Mouse (Mus musculus) left cerebral cortex, postnatal 10 days (tissue): ENCODE results near the gene C1s1. TPM values are rescaled to one million over a fixed set of nuclear protein-coding genes. Genes with fewer than 3 reads are reported as not detected.
A peak's percentile ranks its signal among the peaks of the same experiment; 100 is the strongest.
"Not testable (repeated sequence)": the region's sequence is repeated elsewhere in the genome, so short reads cannot be mapped to it uniquely, and the experiment has no call there.

Experiments used
- DNase-seq, 2 experiments: peaks; one replicate each; pipeline ENCODE4 v3.0.0; 2021 to 2022; ENCODE audit warnings: low spot score in 2 of 2, mixed read lengths in 1 of 2; ENCODE audit errors: extremely low spot score in 1 of 2
- intact Hi-C: fragments of 180-260 bp; cut with DNase I; formaldehyde crosslinking; loops from one replicate; pipeline ENCODE4 v1.15.1; 2025
- total RNA-seq, 2 experiments: library from RNA; stranded (reverse); gene quantifications; 2 replicates each; pipeline ENCODE4 v1.2.3; 2021

The C1s1 gene
- total RNA-seq, 2 experiments from 2014 or later: 1.2 to 2.0 TPM

DNA sequence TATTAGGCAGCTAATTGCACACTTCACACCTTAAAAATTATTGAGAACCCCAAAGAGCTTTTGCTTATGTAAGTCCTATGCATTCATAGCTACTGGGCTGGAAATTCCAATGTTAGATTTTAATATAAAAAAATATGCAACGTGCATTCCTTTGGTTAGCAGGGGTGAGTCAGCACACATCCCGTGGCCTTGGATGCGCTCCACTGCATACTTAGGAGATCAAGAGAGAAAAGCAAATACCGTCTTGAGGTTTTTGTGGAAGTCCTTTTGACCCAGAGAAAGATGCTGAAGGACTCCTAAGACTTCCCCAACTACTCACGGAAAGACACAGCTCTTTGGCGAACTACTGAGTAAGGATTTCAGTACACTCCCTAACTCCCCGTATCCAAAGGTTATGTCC, 57.3 kb downstream of the C1s1 start:
- DNase-seq: no peak
- intact Hi-C loops: loop anchor here (5.0 kb wide), 1 partner anchor 57 kb away; the partner anchor contains the start of gene C1s1

DNA sequence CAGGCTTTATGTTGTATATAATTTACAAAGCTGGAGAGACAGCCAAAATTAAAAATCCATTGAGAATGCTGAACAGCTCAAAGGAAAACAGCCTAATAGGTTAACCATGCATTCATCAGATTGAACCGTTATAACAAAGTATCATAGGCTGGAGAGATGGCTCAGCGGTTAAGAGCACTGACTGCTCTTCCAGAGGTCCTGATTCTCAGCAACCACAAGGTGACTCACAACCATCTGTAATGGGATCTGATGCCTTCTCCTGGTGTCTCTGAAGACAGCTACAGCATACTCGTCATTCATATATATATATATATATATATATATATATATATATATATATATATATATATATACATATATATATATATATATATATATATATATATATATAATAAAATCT, 58.3 kb downstream of the C1s1 start:
- DNase-seq: not testable (repeated sequence)
- intact Hi-C loops: loop anchor here (5.0 kb wide), 1 partner anchor 58 kb away; the partner anchor contains the start of gene C1s1

DNA sequence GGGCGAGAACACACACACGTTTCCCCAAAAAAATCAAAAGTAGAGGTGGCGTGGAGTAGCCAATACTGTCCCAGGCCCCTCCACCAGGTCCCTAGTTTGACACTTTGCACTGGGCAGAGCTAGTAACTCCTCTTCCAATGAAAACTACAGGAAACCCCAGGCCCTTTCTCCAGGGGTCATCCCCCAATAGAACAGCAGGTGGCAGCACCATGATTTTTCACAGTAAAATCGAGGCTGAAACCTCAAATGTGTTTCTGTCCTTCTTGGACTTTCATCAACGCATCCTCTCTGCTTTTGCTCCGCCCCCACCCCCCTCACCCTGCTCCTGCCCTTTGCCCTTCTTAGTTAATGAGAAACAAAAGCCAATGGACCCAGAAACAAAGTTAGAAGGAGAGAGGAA, 60.6 kb downstream of the C1s1 start:
- intact Hi-C loops: loop anchor here (5.0 kb wide), 1 partner anchor 61 kb away; the partner anchor contains the start of gene C1s1
- DNase-seq: peak in 1 of 2 experiments; percentile 55

Other genes starting within 250 kb of the C1s1 start
- 1 to 10 TPM; 1.9 to 3.8 TPM for gene Cd163, start 237.7 kb downstream of the C1s1 start, total RNA-seq
- gene Pex5, start 127.3 kb downstream of the C1s1 start, total RNA-seq: 10 to 100 TPM; 79.0 to 84.6 TPM
- 100 to 1,000 TPM; 333 TPM for gene Clstn3, start 77.6 kb downstream of the C1s1 start, total RNA-seq
- gene C1rl, start 49.2 kb downstream of the C1s1 start, total RNA-seq: under 1 TPM; 0.21 to 0.30 TPM
- 1 to 10 TPM in 1 of 2 experiments, under 1 TPM in 1; 0.99 to 1.2 TPM for gene C1ra, start 30.0 kb downstream of the C1s1 start, total RNA-seq
- gene C1rb, start 27.9 kb upstream of the C1s1 start, total RNA-seq: not detected
- under 1 TPM; 0.19 to 0.59 TPM for gene C1s2, start 93.7 kb upstream of the C1s1 start, total RNA-seq
- 10 to 100 TPM; 29.7 to 36.4 TPM for gene Lpcat3, start 120.7 kb upstream of the C1s1 start, total RNA-seq
- 10 to 100 TPM; 38.0 to 42.6 TPM for gene Emg1, start 169.8 kb upstream of the C1s1 start, total RNA-seq
- gene Phb2, start 170.0 kb upstream of the C1s1 start, total RNA-seq: 100 to 1,000 TPM; 151 to 160 TPM
- gene Ptpn6, start 196.4 kb upstream of the C1s1 start, total RNA-seq: 1 to 10 TPM; 3.4 to 4.7 TPM
- gene Grcc10, start 199.0 kb upstream of the C1s1 start, total RNA-seq: 100 to 1,000 TPM; 298 to 316 TPM
- not detected for gene Gm45234, start 213.7 kb upstream of the C1s1 start, total RNA-seq
- gene Atn1, start 214.2 kb upstream of the C1s1 start, total RNA-seq: 100 to 1,000 TPM; 156 to 158 TPM
- 100 to 1,000 TPM; 466 to 486 TPM for gene Eno2, start 227.3 kb upstream of the C1s1 start, total RNA-seq
- gene Lrrc23, start 237.4 kb upstream of the C1s1 start, total RNA-seq: under 1 TPM; 0.41 to 0.77 TPM